Mouse (Mus musculus): ENCODE measurements around the gene Ykt6.

- TF ChIP-seq CTCF (IDR thresholded peaks at IDR 0.05; ENCODE audit: control insufficient read depth, insufficient read depth, insufficient read length) (no peak), MYOG (IDR thresholded peaks at IDR 0.05; ENCODE audit: control insufficient read depth, extremely low read depth, insufficient read length) (no peak)
Observed at GRCm38 (mm10) chr11:5971202-5971601, 15.7 kb downstream of the Ykt6 start.

Measured in C2C12 (cell line).